Mouse (Mus musculus) heart, postnatal 0 days (tissue): Measurements from ENCODE around the gene Plekha6. TPM values are rescaled to one million over a fixed set of nuclear protein-coding genes. Genes with fewer than 3 reads are reported as not detected.

Source experiments
- ATAC-seq: fragments of 200-750 bp; cut with Nextera tagmentation; 2 replicates; pipeline ENCODE4 v1.8.0; 2017; ENCODE audit warnings: low read depth, moderate number of reproducible peaks, moderate library complexity; ENCODE audit not compliant: insufficient read depth
- DNase-seq: peaks from one replicate; pipeline ENCODE4 v3.0.0-alpha.2; 2016; ENCODE audit warnings: low spot score
- H3K27ac ChIP-seq: fragments of 300-500 bp; sonication (generic); 2 replicates; pipeline ENCODE4 v1.5.1; 2014; ENCODE audit warnings: low read depth, mild to moderate bottlenecking
- H3K27me3 ChIP-seq: fragments of 300-500 bp; sonication (generic); 2 replicates; pipeline ENCODE4 v1.6.1; 2014; ENCODE audit warnings: low read length, mixed read lengths; ENCODE audit not compliant: control insufficient read depth, insufficient read depth
- H3K36me3 ChIP-seq: fragments of 300-500 bp; sonication (generic); replicated peaks from 2 replicates; pipeline ENCODE4 v1.6.1; 2014; ENCODE audit warnings: low read length, mixed read lengths; ENCODE audit not compliant: control insufficient read depth, insufficient read depth
- H3K4me1 ChIP-seq: fragments of 300-500 bp; sonication (generic); 2 replicates; pipeline ENCODE4 v1.6.1; 2014; ENCODE audit warnings: antibody characterized with exemption; ENCODE audit not compliant: control insufficient read depth, insufficient read depth
- H3K4me2 ChIP-seq: fragments of 300-500 bp; sonication (generic); 2 replicates; pipeline ENCODE4 v1.6.1; 2014; ENCODE audit warnings: low read depth, mild to moderate bottlenecking, low read length, moderate library complexity
- H3K4me3 ChIP-seq: fragments of 300-500 bp; sonication (generic); 2 replicates; pipeline ENCODE4 v1.5.1; 2014; ENCODE audit warnings: low read depth, low read length
- H3K9ac ChIP-seq: fragments of 300-500 bp; sonication (generic); replicated peaks from 2 replicates; pipeline ENCODE4 v1.6.1; 2014; ENCODE audit warnings: low read depth, low read length, mixed read lengths
- H3K9me3 ChIP-seq: fragments of 300-500 bp; sonication (generic); replicated peaks from 2 replicates; pipeline ENCODE4 v1.6.1; 2016; ENCODE audit warnings: low read length; ENCODE audit not compliant: control insufficient read depth
- CTCF ChIP-seq: IDR thresholded peaks from 2 replicates; pipeline ENCODE4 v1.5.1; 2016; ENCODE audit warnings: antibody characterized with exemption, control low read depth, low read depth
- EP300 ChIP-seq: IDR thresholded peaks from 2 replicates; pipeline ENCODE4 v1.6.1; 2016; ENCODE audit warnings: antibody characterized with exemption, low read depth
- WGBS: fragments of 180-500 bp; shearing (Covaris S2); extraction: QIAGEN DNeasy Blood & Tissue Kit; methylation state at CpG from one replicate; pipeline ENCODE4 v1.1.7; 2014; 5-methylcytosine and 5-hydroxymethylcytosine counted together
- polyA plus RNA-seq: library from polyadenylated mRNA; unstranded; fragments of >200 nt; fragmentation: Nextera tagmentation; extraction: Ambion mirVana; gene quantifications from 2 replicates; pipeline ENCODE4 v1.2.1, GENCODE M21; 2015
- total RNA-seq: library from RNA; depleted of rRNA; stranded (reverse); fragments of >200 nt; gene quantifications from 2 replicates; pipeline ENCODE4 v1.2.3, GENCODE M21; 2014; ENCODE audit warnings: low replicate concordance

Gene Plekha6
- total and polyA plus RNA-seq, 2 experiments from 2014 or later: 7.0 to 36.1 TPM

GRCm38 (mm10) chr1:133291888-133292287 is 127.9 kb downstream of the Plekha6 start:
- Histone ChIP-seq H3K4me3 (no peak overlapping the region), H3K9me3 (no peaks in the 10 kb centered on the region), H3K36me3 (peaks cover 23% of the 10 kb centered on the region), H3K9ac (no peak overlapping the region), H3K4me2 (no peak overlapping the region), H3K27me3 (no peaks in the 10 kb centered on the region), H3K4me1 (peaks cover 9% of the 10 kb centered on the region; the same call in 1 of the 2 replicates), H3K27ac (no peak overlapping the region)
- WGBS: 90% methylated on average over 6 of the region's 6 CpGs
- no peak for DNase-seq
- TF ChIP-seq EP300 (no peak), CTCF (no peak)
- no peak for ATAC-seq

DNA sequence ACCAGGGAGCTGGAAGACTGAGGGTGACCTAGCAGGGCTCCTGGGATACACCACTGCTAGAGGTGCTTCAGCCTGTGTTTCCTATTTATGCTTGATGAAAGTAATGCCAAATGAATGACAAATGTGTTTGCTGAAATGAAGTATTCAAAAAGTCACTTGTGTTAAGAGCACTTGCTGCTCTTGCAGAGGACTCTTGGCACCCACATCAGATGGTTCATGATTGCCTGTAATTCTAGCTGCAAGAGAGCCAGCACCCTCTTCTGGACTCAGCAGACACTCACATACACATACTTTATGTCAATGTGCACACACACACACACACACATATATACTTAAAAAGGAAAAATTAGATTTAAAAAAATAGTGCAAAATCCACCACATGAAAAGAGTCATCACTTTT is 128.6 kb downstream of the Plekha6 start:
- no peak for ATAC-seq
- H3K36me3 ChIP-seq: peaks cover 16% of the 10 kb centered on the region

GRCm38 (mm10) chr1:133296376-133296775 is 132.4 kb downstream of the Plekha6 start:
- TF ChIP-seq EP300 (no peak), CTCF (no peak)
- H3K4me1 ChIP-seq: peaks cover 9% of the 10 kb centered on the region; the same call in 1 of the 2 replicates
- H3K27ac ChIP-seq: peak overlapping the region; percentile 62; the same call in 1 of the 2 replicates
- H3K27me3 ChIP-seq: no peaks in the 10 kb centered on the region
- ATAC-seq (peak; percentile 93), DNase-seq (peak; percentile 88)
- H3K36me3 ChIP-seq: peaks cover 3% of the 10 kb centered on the region
- H3K4me3 ChIP-seq: no peak overlapping the region
- WGBS: 40% methylated on average over 9 of the region's 9 CpGs
- no peaks in the 10 kb centered on the region for H3K9me3 ChIP-seq
- H3K4me2 ChIP-seq: no peak overlapping the region
- no peak overlapping the region for H3K9ac ChIP-seq

More for the DNA sequence above, 128.6 kb downstream of the Plekha6 start:
- Histone ChIP-seq H3K9me3 (no peaks in the 10 kb centered on the region), H3K27ac (no peak overlapping the region), H3K4me2 (no peak overlapping the region), H3K4me3 (no peak overlapping the region), H3K9ac (no peak overlapping the region), H3K27me3 (no peaks in the 10 kb centered on the region), H3K4me1 (peaks cover 9% of the 10 kb centered on the region; the same call in 1 of the 2 replicates)
- DNase-seq: no peak
- no peak for TF ChIP-seq CTCF
- no peak for TF ChIP-seq EP300

DNA sequence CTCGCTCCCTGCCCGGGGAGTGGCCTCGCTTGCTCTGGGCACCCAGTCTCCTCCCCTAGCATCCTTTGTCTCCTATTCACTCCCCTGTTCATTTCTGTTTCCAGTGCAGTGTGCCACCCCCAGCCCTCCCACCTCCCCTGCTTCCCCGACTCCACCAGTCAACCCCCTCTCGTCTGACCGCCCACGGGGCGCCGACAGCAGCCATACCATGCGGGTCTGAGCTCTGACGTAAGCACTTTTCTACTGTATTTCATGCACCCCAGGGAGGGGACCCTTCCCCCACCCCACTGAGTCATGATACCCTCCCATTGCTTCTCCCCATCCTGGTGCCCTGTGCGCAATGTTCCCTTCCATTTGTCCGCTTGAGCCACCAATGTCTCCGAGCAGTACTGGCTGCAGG is 134.8 kb downstream of the Plekha6 start:
- no peak for ATAC-seq
- Histone ChIP-seq H3K9ac (no peak overlapping the region), H3K4me2 (no peak overlapping the region), H3K4me1 (peaks cover 17% of the 10 kb centered on the region; the same call in 1 of the 2 replicates), H3K36me3 (no peaks in the 10 kb centered on the region), H3K27ac (no peak overlapping the region), H3K4me3 (no peak overlapping the region), H3K27me3 (no peaks in the 10 kb centered on the region), H3K9me3 (no peaks in the 10 kb centered on the region)
- DNase-seq: no peak
- TF ChIP-seq CTCF (no peak), EP300 (no peak)
- WGBS: 53% methylated on average over 14 of the region's 14 CpGs

DNA sequence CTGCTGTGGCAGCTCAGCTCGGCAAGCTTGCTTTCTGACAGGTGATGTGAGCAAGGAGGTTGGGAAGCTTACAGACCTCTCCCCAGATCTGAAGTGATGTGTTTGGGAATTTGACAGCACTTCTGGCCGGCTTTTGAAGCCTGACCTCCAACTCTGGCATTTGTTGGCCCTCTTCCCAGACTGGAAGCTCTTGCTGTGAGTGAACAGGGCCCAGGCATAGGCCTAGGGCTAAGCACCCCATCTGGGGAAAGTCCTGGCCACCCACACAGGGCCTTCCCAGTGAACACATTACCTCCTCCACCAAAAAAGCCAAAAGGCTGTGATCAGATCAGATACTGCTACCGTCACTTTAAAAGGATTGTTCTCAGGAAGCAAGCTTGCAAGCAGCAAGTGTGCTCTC is 138.5 kb downstream of the Plekha6 start:
- no peak for TF ChIP-seq CTCF
- no peak for TF ChIP-seq EP300
- Histone ChIP-seq H3K4me2 (no peak overlapping the region), H3K4me3 (no peak overlapping the region), H3K27ac (peak overlapping the region; percentile 77), H3K4me1 (peaks cover 7% of the 10 kb centered on the region; the same call in 1 of the 2 replicates), H3K27me3 (no peaks in the 10 kb centered on the region), H3K9me3 (no peaks in the 10 kb centered on the region), H3K36me3 (no peaks in the 10 kb centered on the region), H3K9ac (no peak overlapping the region)
- ATAC-seq (peak; percentile 77), DNase-seq (peak; percentile 72)
- 15% methylated on average over 3 of the region's 3 CpGs for WGBS

DNA sequence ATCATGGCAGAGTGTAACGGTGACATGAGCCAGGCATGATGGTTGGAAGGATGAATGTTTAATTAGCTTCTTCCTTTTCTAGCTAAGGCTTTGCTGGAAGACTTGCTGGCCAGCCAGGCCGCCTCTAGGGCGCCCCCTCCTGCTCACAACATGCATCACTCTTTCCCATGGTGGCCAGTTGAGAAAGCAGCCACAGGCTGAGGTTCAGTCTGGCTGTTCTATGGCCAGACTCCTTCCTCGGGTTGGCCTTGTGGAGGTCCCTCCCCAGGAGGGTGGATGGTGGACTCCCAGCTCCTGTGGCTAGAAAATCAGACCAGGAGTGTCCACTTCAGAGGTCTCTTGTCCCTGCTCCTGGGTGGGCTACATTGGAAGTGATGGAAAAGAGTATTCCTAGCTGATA is 142.8 kb downstream of the Plekha6 start:
- H3K9me3 ChIP-seq: no peaks in the 10 kb centered on the region
- TF ChIP-seq EP300 (no peak), CTCF (peak; percentile 91)
- no peak overlapping the region for H3K4me2 ChIP-seq
- DNase-seq (peak; percentile 71), ATAC-seq (peak; percentile 16; the same call in 1 of the 2 replicates)
- H3K27ac ChIP-seq: no peak overlapping the region
- 10% methylated on average over 4 of the region's 4 CpGs for WGBS
- no peak overlapping the region for H3K4me3 ChIP-seq
- H3K9ac ChIP-seq: no peak overlapping the region
- H3K4me1 ChIP-seq: peaks cover 5% of the 10 kb centered on the region; the same call in 1 of the 2 replicates
- no peaks in the 10 kb centered on the region for H3K36me3 ChIP-seq
- no peaks in the 10 kb centered on the region for H3K27me3 ChIP-seq
